Mouse (Mus musculus): Measurements from ENCODE around the gene Ocrl.

Gene Ocrl

GRCm38 (mm10) chrX:47985000-47985619 lies 72.9 kb downstream of the Ocrl start:
- peak; percentile 52 for DNase-seq

- DNase-seq: no peak
Measured at GRCm38 (mm10) chrX:47988024-47988423, 75.8 kb downstream of the Ocrl start.

- peak; percentile 73 for DNase-seq
Measured at GRCm38 (mm10) chrX:47992606-47993005, 80.4 kb downstream of the Ocrl start.

GRCm38 (mm10) chrX:47998412-47998811 lies 86.2 kb downstream of the Ocrl start:
- DNase-seq: no peak

- no peak for DNase-seq
Measured at GRCm38 (mm10) chrX:48001151-48001550, 89.0 kb downstream of the Ocrl start.

- no peak for DNase-seq
Measured at GRCm38 (mm10) chrX:48004786-48005185, 92.6 kb downstream of the Ocrl start.

GRCm38 (mm10) chrX:48006062-48006461 lies 93.9 kb downstream of the Ocrl start:
- DNase-seq: no peak

GRCm38 (mm10) chrX:48011656-48012055 lies 99.5 kb downstream of the Ocrl start:
- no peak for DNase-seq
